Mouse (Mus musculus) C2C12 (cell line): Measurements from ENCODE around the gene Clcnkb. TPM values are rescaled to one million over a fixed set of nuclear protein-coding genes. Genes with fewer than 3 reads are reported as not detected.

Source experiments
- H3K27me3 ChIP-seq: one replicate; pipeline ENCODE4 v1.6.1; 2011; ENCODE audit not compliant: control insufficient read depth, insufficient read depth, insufficient read length
- H3K36me3 ChIP-seq: one replicate; pipeline ENCODE4 v1.6.1; 2011; ENCODE audit not compliant: control insufficient read depth, insufficient read depth
- H3K4me3 ChIP-seq: one replicate; pipeline ENCODE4 v1.5.1; 2011; ENCODE audit warnings: mild to moderate bottlenecking, control low read depth; ENCODE audit not compliant: poor library complexity, insufficient read depth, severe bottlenecking
- H3K79me2 ChIP-seq: one replicate; pipeline ENCODE4 v1.6.1; 2011; ENCODE audit not compliant: control insufficient read depth, insufficient read depth
- H3K79me3 ChIP-seq: one replicate; pipeline ENCODE4 v1.6.1; 2011; ENCODE audit warnings: low read depth, control low read depth
- H3ac ChIP-seq: one replicate; pipeline ENCODE3; 2011; ENCODE audit warnings: low read depth; ENCODE audit not compliant: control insufficient read depth, insufficient read length
- CEBPB ChIP-seq: IDR thresholded peaks from one replicate; pipeline ENCODE4 v1.6.1; 2011; ENCODE audit warnings: low read depth, mild to moderate bottlenecking, control low read depth, moderate library complexity
- CTCF ChIP-seq: IDR thresholded peaks from one replicate; pipeline ENCODE4 v1.5.1; 2011; ENCODE audit not compliant: control insufficient read depth, insufficient read depth, insufficient read length
- FOSL1 ChIP-seq: IDR thresholded peaks from one replicate; pipeline ENCODE4 v1.8.0; 2011; ENCODE audit warnings: mild to moderate bottlenecking, low read length; ENCODE audit not compliant: poor library complexity, insufficient read depth, severe bottlenecking
- MAX ChIP-seq: IDR thresholded peaks from one replicate; pipeline ENCODE4 v1.6.1; 2011; ENCODE audit warnings: mild to moderate bottlenecking, control low read depth
- MYOD1 ChIP-seq: IDR thresholded peaks from one replicate; pipeline ENCODE4 v1.6.1; 2011; ENCODE audit warnings: low read depth; ENCODE audit not compliant: control insufficient read depth, insufficient read length
- MYOG ChIP-seq: IDR thresholded peaks from one replicate; pipeline ENCODE4 v1.6.1; 2011; ENCODE audit not compliant: control insufficient read depth, insufficient read length; ENCODE audit errors: extremely low read depth
- USF1 ChIP-seq: IDR thresholded peaks from one replicate; pipeline ENCODE4 v1.6.1; 2011; ENCODE audit warnings: low read depth, mild to moderate bottlenecking, control low read depth, moderate library complexity
- polyA plus RNA-seq: library from polyadenylated mRNA; unstranded; fragments of >200 nt; fragmentation: generic; extraction: Trizol; gene quantifications from one replicate; pipeline ENCODE4 v1.2.1, GENCODE M21; 2012; ENCODE audit warnings: missing spikeins

The Clcnkb gene
- polyA plus RNA-seq, 1 experiment: not detected

GRCm38 (mm10) chr4:141433191-141433590, 17.4 kb upstream of the Clcnkb start:
- no peak overlapping the region for H3ac ChIP-seq
- H3K79me2 ChIP-seq: no peaks in the 10 kb centered on the region
- H3K27me3 ChIP-seq: no peaks in the 10 kb centered on the region
- H3K79me3 ChIP-seq: no peaks in the 10 kb centered on the region
- no peaks in the 10 kb centered on the region for H3K36me3 ChIP-seq
- no peak overlapping the region for H3K4me3 ChIP-seq
- TF ChIP-seq MAX (no peak), MYOD1 (no peak), MYOG (no peak), CTCF (no peak), USF1 (no peak)

DNA sequence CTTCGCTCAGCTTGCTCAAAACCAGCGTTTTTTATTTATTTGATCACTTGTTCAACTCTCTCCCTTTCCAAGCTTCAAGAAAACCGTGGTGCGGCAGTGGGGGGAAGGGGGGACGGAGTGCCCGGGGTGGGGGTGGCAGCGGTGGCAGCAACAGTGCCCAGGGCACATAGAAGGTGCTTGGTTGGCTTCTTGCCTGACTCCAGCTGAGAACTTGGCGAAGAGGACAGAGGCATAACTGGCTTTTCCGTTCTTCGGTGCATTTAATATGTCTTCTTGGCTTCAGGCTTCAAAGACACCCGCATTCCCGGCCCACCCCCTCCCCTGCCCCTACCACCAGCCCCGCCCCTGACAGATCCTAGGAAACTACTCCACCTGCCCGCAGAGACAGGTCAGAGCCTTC, 16.9 kb upstream of the Clcnkb start:
- Histone ChIP-seq H3K36me3 (no peaks in the 10 kb centered on the region), H3K79me3 (no peaks in the 10 kb centered on the region), H3K4me3 (no peak overlapping the region), H3K27me3 (no peaks in the 10 kb centered on the region), H3K79me2 (no peaks in the 10 kb centered on the region), H3ac (no peak overlapping the region)
- TF ChIP-seq CTCF (no peak), CEBPB (no peak), USF1 (no peak), MAX (no peak), MYOD1 (no peak), MYOG (no peak), FOSL1 (no peak)

DNA sequence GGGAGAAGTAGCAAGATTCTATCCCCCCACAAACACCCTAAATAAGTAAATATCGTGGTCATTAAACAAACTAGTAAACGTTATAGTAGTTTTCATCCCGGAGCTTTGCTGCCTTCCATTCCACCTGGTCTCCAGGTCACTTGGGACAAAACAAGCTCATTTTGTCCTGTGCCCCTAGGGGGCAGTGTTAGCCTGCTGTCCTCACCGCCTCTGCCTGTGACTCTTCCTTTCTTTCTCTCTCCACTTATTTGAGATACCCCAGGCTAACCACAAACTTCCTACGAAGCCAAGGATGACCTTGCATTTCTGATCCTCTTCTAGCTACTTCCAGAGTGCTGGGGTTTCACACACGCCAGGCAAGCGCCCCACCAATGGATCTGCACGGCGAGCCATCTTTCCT, 15.2 kb upstream of the Clcnkb start:
- H3K36me3 ChIP-seq: no peaks in the 10 kb centered on the region
- no peaks in the 10 kb centered on the region for H3K27me3 ChIP-seq
- no peaks in the 10 kb centered on the region for H3K79me3 ChIP-seq
- H3K79me2 ChIP-seq: no peaks in the 10 kb centered on the region
- H3ac ChIP-seq: no peak overlapping the region
- no peak overlapping the region for H3K4me3 ChIP-seq
- TF ChIP-seq MAX (no peak), USF1 (no peak), MYOD1 (no peak), CTCF (no peak), MYOG (no peak), FOSL1 (no peak)

- Histone ChIP-seq H3K4me3 (no peak overlapping the region), H3K36me3 (no peaks in the 10 kb centered on the region), H3K27me3 (no peaks in the 10 kb centered on the region), H3ac (no peak overlapping the region), H3K79me2 (no peaks in the 10 kb centered on the region), H3K79me3 (no peaks in the 10 kb centered on the region)
- TF ChIP-seq CTCF (peak; percentile 69), CEBPB (no peak)
Measured at GRCm38 (mm10) chr4:141429847-141430246, 14.0 kb upstream of the Clcnkb start.

DNA sequence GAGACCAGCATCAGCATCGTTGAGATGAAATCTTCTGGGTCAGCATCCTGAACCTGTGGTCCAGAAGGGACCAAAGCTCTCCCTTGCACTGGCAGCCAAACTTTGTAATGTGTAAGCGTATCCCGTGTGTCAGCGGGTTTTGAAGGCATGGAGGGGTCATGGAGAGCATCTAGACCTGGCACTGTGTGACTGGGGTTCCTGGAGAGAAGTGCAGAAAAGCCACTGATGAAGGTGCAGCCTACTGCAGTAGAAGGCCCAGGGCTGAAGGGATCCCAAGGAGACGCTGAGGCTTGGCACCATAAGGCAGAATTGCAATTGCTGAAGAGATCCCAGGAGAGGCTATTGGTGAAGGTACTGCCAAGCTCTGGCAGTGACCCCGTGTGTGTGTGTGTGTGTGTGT, 13.6 kb upstream of the Clcnkb start:
- TF ChIP-seq CTCF (no peak), CEBPB (no peak)
- H3K27me3 ChIP-seq: no peaks in the 10 kb centered on the region
- H3K4me3 ChIP-seq: no peak overlapping the region
- no peaks in the 10 kb centered on the region for H3K36me3 ChIP-seq
- H3K79me2 ChIP-seq: no peaks in the 10 kb centered on the region
- no peak overlapping the region for H3ac ChIP-seq
- no peaks in the 10 kb centered on the region for H3K79me3 ChIP-seq

DNA sequence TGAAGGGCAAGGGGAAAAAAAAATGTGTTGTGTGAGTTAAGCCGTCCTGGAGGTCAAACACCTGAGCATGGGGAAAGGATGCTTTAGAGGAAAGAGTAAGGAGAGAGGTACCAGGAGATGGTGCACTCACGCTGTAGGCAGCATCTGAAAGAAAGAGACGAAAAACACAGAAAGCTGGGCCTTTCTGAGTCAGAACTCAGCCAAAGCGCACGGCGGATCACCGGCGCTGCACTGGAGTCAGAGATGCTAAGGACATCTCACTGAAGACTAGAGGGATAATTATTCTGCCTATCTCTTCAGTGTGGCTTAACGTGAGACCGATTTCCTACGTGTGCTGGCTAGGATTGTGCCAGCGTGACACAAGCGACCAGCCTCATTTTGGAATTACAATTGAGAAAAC, 12.1 kb upstream of the Clcnkb start:
- no peaks in the 10 kb centered on the region for H3K27me3 ChIP-seq
- no peaks in the 10 kb centered on the region for H3K79me2 ChIP-seq
- no peaks in the 10 kb centered on the region for H3K36me3 ChIP-seq
- H3K79me3 ChIP-seq: no peaks in the 10 kb centered on the region
- no peak overlapping the region for H3K4me3 ChIP-seq
- no peak overlapping the region for H3ac ChIP-seq
- no peak for TF ChIP-seq FOSL1
- TF ChIP-seq MAX: no peak
- no peak for TF ChIP-seq CEBPB
- TF ChIP-seq MYOG: no peak
- TF ChIP-seq MYOD1: no peak
- no peak for TF ChIP-seq CTCF
- no peak for TF ChIP-seq USF1
